Mouse (Mus musculus): Measurements from ENCODE around the gene Dtnb. TPM values are rescaled to one million over a fixed set of nuclear protein-coding genes. Genes with fewer than 3 reads are reported as not detected.

The Dtnb gene
- polyA plus RNA-seq, 1 experiment from 2014 or later, result 44.8 TPM

DNA sequence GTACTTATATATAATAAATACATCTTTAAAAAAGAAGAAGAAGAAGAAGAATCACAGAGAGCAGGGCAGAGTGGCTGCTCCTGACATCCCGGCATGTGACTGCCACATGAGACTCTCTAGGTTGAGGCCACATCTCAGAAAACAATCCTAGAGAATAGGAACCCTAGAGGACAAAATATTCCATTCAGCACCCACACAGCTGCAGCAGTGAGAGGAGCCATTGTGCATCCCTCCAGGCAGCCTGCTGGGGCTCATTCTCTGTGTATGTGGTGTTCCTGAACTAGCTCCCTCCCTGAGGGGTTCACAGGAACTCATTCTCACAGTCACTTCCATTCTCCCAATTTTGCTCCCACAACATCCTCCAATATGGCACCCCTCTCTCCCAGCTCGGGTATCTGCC lies 198.4 kb downstream of the Dtnb start:
- no peak for ATAC-seq (ENCODE audit: low read depth)
- WGBS, result 77% methylated on average over 2 of the region's 2 CpGs
- Histone ChIP-seq H3K4me3 (no peak overlapping the region), H3K27ac (replicated peaks) (no peak overlapping the region), H3K9me3 (no peaks in the 10 kb centered on the region), H3K4me1 (replicated peaks) (no peaks in the 10 kb centered on the region), H3K4me2 (no peak overlapping the region), H3K36me3 (peaks cover 14% of the 10 kb centered on the region; the same call in 1 of the 2 replicates), H3K27me3 (no peaks in the 10 kb centered on the region), H3K9ac (no peak overlapping the region)

DNA sequence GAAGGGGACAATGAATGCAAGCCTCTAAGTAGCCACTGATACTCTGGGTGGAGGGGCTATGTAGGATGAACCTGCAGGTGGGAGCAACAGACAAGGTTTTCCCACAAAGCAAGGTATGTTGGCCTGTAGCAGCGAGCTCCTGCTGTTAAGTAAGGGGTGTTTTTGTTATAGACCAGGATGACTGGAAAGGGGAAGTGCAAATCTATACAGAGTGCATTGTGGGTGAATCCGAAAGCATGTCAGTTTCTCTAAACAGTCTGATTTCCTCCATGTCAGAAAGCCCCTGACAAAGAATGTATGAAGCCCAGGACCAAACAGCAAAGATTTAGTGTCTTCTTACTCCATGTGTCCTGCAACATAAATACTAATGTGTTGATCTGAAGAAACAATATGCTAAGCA lies 198.9 kb downstream of the Dtnb start:
- Histone ChIP-seq H3K27ac (replicated peaks) (no peak overlapping the region), H3K27me3 (no peaks in the 10 kb centered on the region), H3K36me3 (peaks cover 14% of the 10 kb centered on the region; the same call in 1 of the 2 replicates), H3K9me3 (no peaks in the 10 kb centered on the region), H3K9ac (no peak overlapping the region), H3K4me1 (replicated peaks) (no peaks in the 10 kb centered on the region), H3K4me2 (no peak overlapping the region), H3K4me3 (no peak overlapping the region)
- ATAC-seq (ENCODE audit: low read depth), result no peak
- 90% methylated on average over 2 of the region's 2 CpGs for WGBS

DNA sequence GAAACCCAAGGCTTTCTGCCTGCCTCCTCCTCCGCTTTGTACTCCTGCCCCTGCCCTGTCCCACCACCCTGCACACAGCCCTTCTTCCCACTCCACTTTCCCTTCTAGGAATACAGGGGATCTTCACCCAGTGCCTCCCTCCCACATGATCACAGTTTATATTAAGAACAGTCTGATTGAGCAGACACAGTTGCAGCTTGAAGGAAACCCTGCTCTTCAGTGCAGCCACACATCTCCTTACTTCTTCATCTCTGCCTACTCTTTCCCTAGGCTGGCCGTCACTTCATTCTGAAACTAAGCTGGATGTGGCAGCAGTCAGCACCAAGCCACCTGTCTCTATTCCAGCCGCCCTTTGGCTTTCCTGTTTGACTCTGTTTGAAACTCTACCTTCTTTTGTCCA lies 201.5 kb downstream of the Dtnb start:
- no peak overlapping the region for H3K9ac ChIP-seq
- no peak overlapping the region for H3K27ac ChIP-seq (replicated peaks)
- 93% methylated on average over 3 of the region's 3 CpGs for WGBS
- H3K27me3 ChIP-seq, result no peaks in the 10 kb centered on the region
- ATAC-seq (ENCODE audit: low read depth), result no peak
- no peak overlapping the region for H3K4me3 ChIP-seq
- H3K4me2 ChIP-seq, result no peak overlapping the region
- H3K36me3 ChIP-seq, result peaks cover 14% of the 10 kb centered on the region; the same call in 1 of the 2 replicates
- no peaks in the 10 kb centered on the region for H3K4me1 ChIP-seq (replicated peaks)
- no peaks in the 10 kb centered on the region for H3K9me3 ChIP-seq

DNA sequence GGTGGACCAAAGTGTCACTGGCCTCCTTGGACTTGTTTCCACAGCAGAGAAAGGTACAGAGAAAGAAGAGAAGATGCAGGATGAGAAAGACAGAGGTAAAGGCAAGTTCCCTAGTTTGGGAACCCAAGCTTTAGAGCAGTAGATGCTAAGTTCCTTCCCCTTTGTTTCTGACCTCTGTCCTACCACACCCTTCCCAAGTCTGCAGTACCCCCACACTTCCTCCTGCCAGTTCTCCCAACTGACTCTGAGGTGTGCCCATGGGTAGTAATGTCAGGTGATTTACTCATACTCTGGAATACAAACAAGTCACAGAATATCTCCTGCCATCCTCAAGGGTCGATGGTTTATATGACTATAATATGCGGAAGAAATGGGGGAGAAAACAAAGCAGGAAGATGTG lies 203.8 kb downstream of the Dtnb start:
- no peak overlapping the region for H3K4me2 ChIP-seq
- H3K4me3 ChIP-seq, result no peak overlapping the region
- WGBS, result 96% methylated on average over 2 of the region's 2 CpGs

DNA sequence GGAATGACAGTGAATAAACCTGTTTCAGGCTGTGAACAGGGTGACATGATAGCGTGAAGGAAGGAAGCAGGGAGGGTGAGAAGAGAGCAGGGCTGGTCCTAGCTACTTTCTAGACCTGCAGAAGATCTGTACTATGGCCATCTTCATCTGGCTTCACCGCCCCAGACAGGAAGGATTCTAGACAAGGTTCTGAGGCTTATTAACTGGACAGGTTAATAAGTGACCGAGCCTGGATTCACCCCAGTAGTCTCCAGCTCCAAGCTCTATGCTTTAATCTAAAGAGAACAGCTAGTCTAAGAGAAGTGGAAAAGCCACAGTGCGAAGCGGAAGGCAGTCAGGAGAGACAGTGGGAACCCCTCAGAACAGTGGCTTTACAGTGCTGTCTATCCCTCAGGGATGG lies 205.5 kb downstream of the Dtnb start:
- H3K27ac ChIP-seq (replicated peaks), result no peak overlapping the region
- WGBS, result 89% methylated on average over 5 of the region's 5 CpGs
- H3K4me1 ChIP-seq (replicated peaks), result peaks cover 32% of the 10 kb centered on the region
- H3K9ac ChIP-seq, result no peak overlapping the region
- no peak for ATAC-seq (ENCODE audit: low read depth)
- no peak overlapping the region for H3K4me3 ChIP-seq
- H3K4me2 ChIP-seq, result no peak overlapping the region
- no peaks in the 10 kb centered on the region for H3K9me3 ChIP-seq
- peaks cover 12% of the 10 kb centered on the region; the same call in 1 of the 2 replicates for H3K36me3 ChIP-seq
- no peaks in the 10 kb centered on the region for H3K27me3 ChIP-seq

More for the DNA sequence above, 203.8 kb downstream of the Dtnb start:
- Histone ChIP-seq H3K27ac (replicated peaks) (no peak overlapping the region), H3K9me3 (no peaks in the 10 kb centered on the region), H3K36me3 (peaks cover 14% of the 10 kb centered on the region; the same call in 1 of the 2 replicates), H3K9ac (no peak overlapping the region), H3K4me1 (replicated peaks) (peaks cover 15% of the 10 kb centered on the region), H3K27me3 (no peaks in the 10 kb centered on the region)
- no peak for ATAC-seq (ENCODE audit: low read depth)

DNA sequence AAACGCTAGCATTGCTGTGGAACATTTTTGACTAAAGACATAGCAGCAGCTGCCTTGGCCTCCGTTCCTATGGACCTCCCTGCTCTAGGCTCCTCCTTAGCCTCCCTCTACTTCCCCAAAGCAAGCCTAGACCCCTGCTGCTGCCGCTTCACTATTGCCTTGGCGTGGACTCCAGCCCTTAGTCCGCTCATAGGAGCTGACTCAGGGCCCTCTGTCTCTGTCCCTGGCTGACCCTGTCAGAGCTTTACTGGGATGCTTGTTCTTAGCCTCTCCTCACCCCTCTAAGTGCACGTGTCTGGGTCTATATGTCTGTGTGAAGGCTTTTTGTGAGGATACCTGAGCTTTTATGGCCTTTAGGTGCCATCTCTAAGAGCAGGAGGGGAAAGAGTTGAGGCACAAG lies 206.1 kb downstream of the Dtnb start:
- H3K9me3 ChIP-seq, result no peaks in the 10 kb centered on the region
- H3K4me2 ChIP-seq, result no peak overlapping the region
- peaks cover 38% of the 10 kb centered on the region for H3K4me1 ChIP-seq (replicated peaks)
- H3K36me3 ChIP-seq, result peaks cover 7% of the 10 kb centered on the region; the same call in 1 of the 2 replicates
- H3K27ac ChIP-seq (replicated peaks), result no peak overlapping the region
- H3K27me3 ChIP-seq, result no peaks in the 10 kb centered on the region
- no peak overlapping the region for H3K9ac ChIP-seq
- no peak for ATAC-seq (ENCODE audit: low read depth)
- H3K4me3 ChIP-seq, result no peak overlapping the region
- 86% methylated on average over 6 of the region's 6 CpGs for WGBS

DNA sequence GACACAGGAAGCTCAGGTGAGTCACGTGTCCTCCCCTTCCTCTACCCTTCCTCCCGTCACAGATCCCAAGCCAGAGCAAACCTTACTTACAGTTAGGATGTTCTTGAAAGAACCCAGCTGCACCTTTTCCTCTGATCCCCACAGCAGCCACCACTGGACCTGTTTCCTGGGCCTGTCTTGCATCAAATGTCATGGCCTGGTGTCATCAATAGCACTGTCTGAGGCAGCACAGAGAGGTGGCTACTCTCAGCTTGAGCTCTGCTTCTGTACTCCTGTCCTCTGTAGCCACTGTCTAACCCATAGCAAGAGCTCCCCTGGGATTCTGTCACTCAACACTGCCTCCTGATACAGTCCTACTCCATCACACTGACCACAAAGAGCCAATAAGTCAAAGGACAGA lies 207.5 kb downstream of the Dtnb start:
- Histone ChIP-seq H3K4me1 (replicated peaks) (peaks cover 51% of the 10 kb centered on the region), H3K27ac (replicated peaks) (no peak overlapping the region), H3K4me2 (no peak overlapping the region), H3K36me3 (no peaks in the 10 kb centered on the region), H3K27me3 (no peaks in the 10 kb centered on the region), H3K9me3 (no peaks in the 10 kb centered on the region), H3K4me3 (no peak overlapping the region), H3K9ac (no peak overlapping the region)
- WGBS, result 89% methylated on average over 2 of the region's 2 CpGs
- no peak for ATAC-seq (ENCODE audit: low read depth)

DNA sequence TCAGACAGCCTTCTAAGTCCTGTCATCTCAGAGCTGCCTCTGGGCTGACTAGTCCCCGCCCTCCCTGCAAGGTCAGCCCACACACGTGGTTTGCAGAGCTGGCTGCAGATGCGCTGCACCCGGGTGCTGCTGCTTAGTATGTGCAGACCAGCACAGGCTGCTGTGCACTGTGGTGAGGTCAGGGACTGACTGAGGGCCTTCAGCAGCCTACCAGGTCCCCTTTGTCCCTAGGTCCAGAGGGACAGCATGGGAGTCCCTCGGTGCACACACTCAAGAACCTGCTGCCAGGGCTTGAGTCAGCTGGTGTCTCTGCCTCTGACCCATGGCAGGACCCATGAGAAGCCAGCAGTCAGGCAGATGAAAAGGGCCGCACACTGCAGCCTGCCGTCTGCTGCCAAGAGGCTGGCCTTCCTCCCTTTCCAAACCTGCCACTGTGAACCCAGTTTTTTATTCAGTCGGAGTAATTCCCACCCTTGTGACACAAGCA lies 208.3 kb downstream of the Dtnb start:
- Histone ChIP-seq H3K36me3 (no peaks in the 10 kb centered on the region), H3K27ac (replicated peaks) (peak overlapping the region; percentile 83), H3K4me2 (no peak overlapping the region), H3K9me3 (no peaks in the 10 kb centered on the region), H3K4me1 (replicated peaks) (peaks cover 57% of the 10 kb centered on the region), H3K27me3 (no peaks in the 10 kb centered on the region), H3K4me3 (no peak overlapping the region), H3K9ac (peak overlapping the region; percentile 31)
- WGBS, result 15% methylated on average over 8 of the region's 8 CpGs
- ATAC-seq (ENCODE audit: low read depth), result peak; percentile 30

DNA sequence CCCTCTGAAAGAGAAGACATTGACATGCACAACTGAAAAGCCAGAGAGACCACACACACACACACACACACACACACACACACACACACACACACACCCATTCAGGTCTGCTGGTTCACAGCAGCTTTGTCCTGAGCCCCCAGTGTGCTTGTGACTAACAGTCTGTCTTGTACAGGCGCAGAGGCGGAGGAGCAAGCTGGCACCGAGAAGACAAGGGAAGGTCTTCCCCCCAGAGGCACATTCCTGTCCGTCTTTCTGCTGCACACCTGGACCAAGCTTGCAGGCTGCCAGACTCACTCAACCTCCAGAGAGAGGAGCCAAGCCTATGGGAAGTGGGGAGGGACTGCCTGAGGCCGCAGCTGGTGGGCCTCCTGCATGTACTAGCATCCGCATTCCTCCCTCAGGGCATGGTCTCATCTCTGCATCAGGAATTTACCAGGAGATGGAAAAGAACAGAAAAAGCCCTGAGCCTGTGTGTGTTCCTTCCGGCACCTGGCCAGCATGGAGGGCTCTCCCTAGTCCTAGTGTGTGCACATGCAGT lies 208.8 kb downstream of the Dtnb start:
- peak; percentile 33 for ATAC-seq (ENCODE audit: low read depth)
- H3K27ac ChIP-seq (replicated peaks), result peak overlapping the region; percentile 83
- H3K4me3 ChIP-seq, result no peak overlapping the region
- H3K27me3 ChIP-seq, result no peaks in the 10 kb centered on the region
- no peaks in the 10 kb centered on the region for H3K36me3 ChIP-seq
- H3K4me2 ChIP-seq, result peak overlapping the region; percentile 13; the same call in 1 of the 2 replicates
- H3K4me1 ChIP-seq (replicated peaks), result peaks cover 57% of the 10 kb centered on the region
- 28% methylated on average over 7 of the region's 7 CpGs for WGBS
- no peaks in the 10 kb centered on the region for H3K9me3 ChIP-seq
- peak overlapping the region; percentile 31 for H3K9ac ChIP-seq

DNA sequence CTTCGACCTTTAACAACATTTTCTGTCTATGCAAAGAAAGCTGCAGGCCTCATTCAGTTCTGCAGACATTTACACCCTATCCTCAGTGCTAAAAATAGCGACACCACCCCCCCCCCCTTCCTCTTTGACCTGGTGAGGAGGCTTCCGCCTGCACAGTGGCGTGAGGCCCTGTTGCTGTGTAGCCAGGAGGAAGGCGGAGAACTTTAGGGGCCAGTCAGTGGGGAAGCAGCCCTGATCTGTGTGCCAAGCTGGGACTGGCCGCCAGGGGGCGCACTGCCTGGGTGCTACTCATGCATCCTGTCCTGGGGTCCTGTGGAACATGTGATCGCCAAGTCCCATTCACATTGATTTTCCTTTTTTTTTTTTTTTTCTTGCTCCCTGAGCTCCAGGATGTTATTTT lies 209.3 kb downstream of the Dtnb start:
- Histone ChIP-seq H3K4me3 (no peak overlapping the region), H3K4me1 (replicated peaks) (peaks cover 57% of the 10 kb centered on the region), H3K4me2 (peak overlapping the region; percentile 13; the same call in 1 of the 2 replicates), H3K27me3 (no peaks in the 10 kb centered on the region), H3K9ac (peak overlapping the region; percentile 31; the same call in 1 of the 2 replicates), H3K36me3 (no peaks in the 10 kb centered on the region), H3K9me3 (no peaks in the 10 kb centered on the region), H3K27ac (replicated peaks) (peak overlapping the region; percentile 83)
- 19% methylated on average over 8 of the region's 8 CpGs for WGBS
- peak; percentile 66 for ATAC-seq (ENCODE audit: low read depth)

DNA sequence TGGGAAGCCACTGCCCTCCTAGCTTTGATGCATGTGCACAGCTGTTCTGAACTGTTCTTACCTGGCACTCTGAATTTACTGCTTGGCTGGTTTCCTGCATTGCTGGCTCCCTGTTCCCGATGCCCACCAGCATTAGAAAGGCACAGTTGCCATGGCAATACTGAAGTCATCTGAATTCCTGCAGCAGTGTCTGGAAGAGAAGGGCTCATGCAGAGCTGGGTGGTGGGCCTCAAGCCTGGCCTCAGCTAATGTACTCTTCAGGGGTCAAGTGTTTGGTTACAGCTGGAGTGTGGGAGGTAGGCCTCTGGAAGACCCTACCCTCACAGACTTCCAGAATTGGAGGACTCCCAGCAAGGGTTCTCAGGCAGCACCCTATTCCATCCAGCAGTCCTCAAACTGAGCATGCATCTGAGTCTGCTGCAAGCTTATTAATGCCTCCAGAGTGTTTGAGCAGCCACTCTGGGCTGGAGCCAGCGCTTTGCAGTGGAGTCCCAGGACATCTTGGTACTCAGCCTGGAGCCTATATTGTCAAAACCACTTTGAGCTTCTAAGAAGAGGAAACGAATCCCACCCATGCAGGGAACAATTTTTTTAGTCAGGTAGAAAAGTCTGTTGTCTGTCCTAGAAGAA lies 211.1 kb downstream of the Dtnb start:
- Histone ChIP-seq H3K36me3 (no peaks in the 10 kb centered on the region), H3K4me3 (no peak overlapping the region), H3K4me1 (replicated peaks) (peaks cover 63% of the 10 kb centered on the region), H3K9ac (peak overlapping the region; percentile 38; the same call in 1 of the 2 replicates), H3K4me2 (no peak overlapping the region), H3K9me3 (no peaks in the 10 kb centered on the region), H3K27ac (replicated peaks) (peak overlapping the region; percentile 70), H3K27me3 (no peaks in the 10 kb centered on the region)
- ATAC-seq (ENCODE audit: low read depth), result peak; percentile 45; the same call in 1 of the 2 replicates
- 50% methylated on average over 3 of the region's 3 CpGs for WGBS

DNA sequence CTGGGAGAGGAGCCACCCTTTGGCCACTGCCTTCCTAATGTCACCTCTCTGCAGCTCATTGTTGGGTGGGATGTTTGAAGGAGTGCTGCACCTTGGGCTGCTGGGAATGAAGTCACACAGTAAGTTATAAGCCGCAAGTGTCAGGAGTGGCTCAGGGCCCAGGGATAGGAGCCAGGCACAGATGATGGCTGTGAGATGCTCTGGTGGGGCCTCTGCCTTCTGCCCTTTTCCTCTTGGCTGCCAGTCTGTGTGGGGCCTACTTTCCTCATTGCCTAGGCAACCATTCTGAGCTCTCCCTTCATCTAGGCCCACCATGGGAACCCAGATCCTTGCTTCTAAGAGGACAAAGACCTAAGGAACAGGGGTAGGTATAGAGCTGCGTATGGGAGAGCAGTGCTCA lies 212.1 kb downstream of the Dtnb start:
- H3K27ac ChIP-seq (replicated peaks), result no peak overlapping the region
- H3K9me3 ChIP-seq, result no peaks in the 10 kb centered on the region
- no peak overlapping the region for H3K4me3 ChIP-seq
- H3K4me1 ChIP-seq (replicated peaks), result peaks cover 64% of the 10 kb centered on the region
- H3K36me3 ChIP-seq, result no peaks in the 10 kb centered on the region
- no peaks in the 10 kb centered on the region for H3K27me3 ChIP-seq
- WGBS, result 65% methylated on average over 2 of the region's 2 CpGs
- H3K4me2 ChIP-seq, result no peak overlapping the region
- no peak overlapping the region for H3K9ac ChIP-seq
- no peak for ATAC-seq (ENCODE audit: low read depth)
